Mouse (Mus musculus) testis, adult 2 months (tissue): ENCODE results near the gene Amotl2.

ENCODE experiments used
- CTCF ChIP-seq: fragments of 200-500 bp; IDR thresholded peaks from 2 replicates; pipeline ENCODE4 v1.5.1; 2012; ENCODE audit warnings: low read depth, mild to moderate bottlenecking, inconsistent platforms, low read length, moderate library complexity; ENCODE audit not compliant: control insufficient read depth, insufficient read depth, insufficient replicate concordance
- POLR2A ChIP-seq: fragments of 200-500 bp; IDR thresholded peaks from 2 replicates; pipeline ENCODE4 v1.6.1; 2012; ENCODE audit warnings: low read depth, mild to moderate bottlenecking, inconsistent platforms, low read length, moderate library complexity; ENCODE audit not compliant: control insufficient read depth

DNA sequence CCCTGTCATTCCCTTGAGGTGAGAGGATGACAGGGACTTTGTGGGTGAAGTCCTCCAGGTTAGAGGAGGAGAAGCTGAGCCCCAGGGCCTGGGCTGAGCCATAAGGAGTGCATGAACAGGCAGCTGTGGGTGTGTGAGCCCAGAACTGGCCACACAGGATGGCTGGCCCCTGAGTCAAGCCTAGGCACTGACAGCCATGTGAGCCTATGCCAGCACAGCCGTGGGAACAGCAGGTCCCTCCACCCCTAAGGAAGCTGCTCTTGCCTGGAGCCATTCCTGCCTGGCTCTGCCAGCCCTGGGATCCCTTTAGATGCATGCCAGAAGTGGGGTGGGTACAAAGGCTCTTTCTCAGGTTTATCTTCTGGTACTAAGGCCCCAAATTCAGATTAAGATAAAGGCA is 20.9 kb downstream of the Amotl2 start:
- TF ChIP-seq CTCF (no peak), POLR2A (no peak)
